ENCODE assay signal across 1 mouse cellular context in the genomic region with DNA sequence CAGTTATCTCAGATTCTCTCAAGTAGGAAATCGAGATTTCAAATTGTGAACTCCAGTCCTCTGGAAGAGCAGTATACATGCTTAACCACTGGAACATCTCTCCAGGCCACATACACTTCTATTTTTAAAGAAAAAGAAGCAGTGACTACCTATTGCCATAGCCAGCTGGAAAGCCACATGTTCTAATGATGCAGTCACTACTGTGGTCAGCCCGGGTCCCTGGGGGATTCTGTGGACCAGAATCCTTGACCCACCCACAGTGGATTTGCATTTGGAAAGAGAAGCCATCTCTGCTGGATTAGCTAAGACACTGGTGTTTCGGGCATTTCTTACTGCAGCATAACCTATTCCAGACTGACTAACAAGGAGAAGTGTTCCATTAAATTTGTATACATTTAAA.
TF ChIP-seq lines count a peak whose summit lies in the region.

No protein-coding gene starts in this region.

TF ChIP-seq in myocyte, 11 proteins besides CTCF, POLR2A, EP300 and RAD21:
- no peak for TF ChIP-seq CEBPB (IDR thresholded peaks at IDR 0.05; ENCODE audit: insufficient read depth, poor library complexity, severe bottlenecking)
- no peak for TF ChIP-seq SRF (IDR thresholded peaks at IDR 0.05; ENCODE audit: control insufficient read depth, insufficient read length, low read depth)
- no peak for TF ChIP-seq TCF12 (IDR thresholded peaks at IDR 0.05; ENCODE audit: insufficient read depth, poor library complexity, severe bottlenecking)
- no peak for TF ChIP-seq MYOD1 (IDR thresholded peaks at IDR 0.05; ENCODE audit: control insufficient read depth in 1 of 3, insufficient read length in 2 of 3, low read depth in 2 of 3)
- TF ChIP-seq TCF3 (IDR thresholded peaks at IDR 0.05; ENCODE audit: insufficient read length, low read depth): no peak
- TF ChIP-seq REST (IDR thresholded peaks at IDR 0.05; ENCODE audit: insufficient read depth, insufficient read length): no peak
- no peak for TF ChIP-seq USF1 (IDR thresholded peaks at IDR 0.05; ENCODE audit: low read depth)
- no peak for TF ChIP-seq POLR2AphosphoS2 (IDR thresholded peaks at IDR 0.05; ENCODE audit: insufficient read length, low read depth)
- TF ChIP-seq E2F4 (IDR thresholded peaks at IDR 0.05; ENCODE audit: insufficient read depth): no peak
